Mouse (Mus musculus): ENCODE measurements around the gene Bpifb1.
"Not testable (repeated sequence)": the region's sequence is repeated elsewhere in the genome, so short reads cannot be mapped to it uniquely, and the experiment has no call there.

The Bpifb1 gene

GRCm38 (mm10) chr2:154190546-154191258, at the start of gene Bpifb1:
Gene Bpifb1 (plus strand): TSS chr2:154190818.
- no peak for DNase-seq (ENCODE audit: low spot score in 2 of 2)

DNA sequence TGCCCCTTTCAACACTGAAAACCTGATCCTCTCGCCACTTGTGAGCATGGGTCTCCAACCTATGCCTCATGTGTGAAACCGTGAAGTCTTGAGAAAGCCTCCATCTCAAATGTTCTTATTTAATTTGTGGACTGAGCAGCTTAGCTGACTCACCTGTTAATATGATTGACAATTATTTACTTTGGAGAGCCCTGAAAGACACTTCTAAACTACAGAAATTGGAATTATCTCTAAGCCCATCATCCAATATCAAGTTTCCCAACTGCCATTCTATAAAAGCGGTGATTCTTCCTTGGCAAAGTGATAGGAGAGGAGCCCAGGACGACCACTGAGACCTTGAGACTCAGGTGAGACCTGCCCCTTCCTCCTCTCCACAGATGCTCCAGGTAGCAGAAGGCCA, 48.0 kb upstream of the Bpifb1 start, which contains the start of gene Bpifa1:
Gene Bpifa1, plus strand, starts transcription at position 301 of the 400 bp plus-strand sequence.
- no peak for DNase-seq (ENCODE audit: low spot score in 2 of 2)

GRCm38 (mm10) chr2:154143735-154144134, 46.9 kb upstream of the Bpifb1 start:
- no peak for DNase-seq (ENCODE audit: low spot score in 2 of 2)

GRCm38 (mm10) chr2:154147496-154147895, 43.1 kb upstream of the Bpifb1 start:
- DNase-seq (ENCODE audit: low spot score in 2 of 2): no peak

DNA sequence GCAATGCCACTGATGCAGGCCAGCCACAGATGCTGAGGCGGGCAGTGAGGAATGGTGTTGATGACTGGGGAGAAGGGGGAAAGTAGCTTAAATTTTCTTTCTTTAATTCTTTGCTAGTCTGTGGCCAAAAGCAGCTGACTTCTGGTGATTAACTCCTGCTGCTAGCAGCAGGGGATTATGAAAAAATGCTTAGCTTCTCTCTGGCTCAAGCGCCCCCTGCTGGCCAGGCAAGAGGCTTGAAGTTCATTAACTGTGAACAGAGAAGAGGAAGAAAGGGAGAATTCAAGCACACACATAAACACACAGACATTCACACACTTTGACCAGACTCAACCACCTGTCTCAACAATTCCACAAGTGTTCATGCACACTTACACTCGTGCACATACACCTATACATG, 32.2 kb upstream of the Bpifb1 start:
- DNase-seq (ENCODE audit: low spot score in 2 of 2): no peak

GRCm38 (mm10) chr2:154162307-154162706, 28.3 kb upstream of the Bpifb1 start, which contains the start of gene Bpifa5:
Gene Bpifa5 (plus strand): TSS chr2:154162607.
- DNase-seq (ENCODE audit: low spot score in 2 of 2): no peak

DNA sequence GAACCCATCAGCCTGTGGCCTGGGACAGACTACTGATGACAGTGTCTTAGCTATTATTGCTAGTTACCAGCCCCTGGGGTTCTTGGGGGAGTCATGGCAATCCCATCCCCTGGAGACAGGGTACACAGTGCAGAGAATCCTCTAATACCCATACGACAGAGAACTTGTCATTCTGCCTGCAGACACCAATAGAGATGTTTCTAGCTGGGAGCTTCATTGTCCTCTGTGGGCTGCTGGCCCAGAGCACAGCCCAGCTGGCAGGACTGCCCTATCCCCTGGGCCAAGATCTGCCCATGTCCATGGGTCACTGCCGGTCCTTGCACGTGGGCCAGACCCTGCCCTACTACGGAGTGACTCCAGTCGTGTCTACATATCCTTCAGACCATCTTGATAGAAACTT, 27.3 kb upstream of the Bpifb1 start:
- no peak for DNase-seq (ENCODE audit: low spot score in 2 of 2)

DNA sequence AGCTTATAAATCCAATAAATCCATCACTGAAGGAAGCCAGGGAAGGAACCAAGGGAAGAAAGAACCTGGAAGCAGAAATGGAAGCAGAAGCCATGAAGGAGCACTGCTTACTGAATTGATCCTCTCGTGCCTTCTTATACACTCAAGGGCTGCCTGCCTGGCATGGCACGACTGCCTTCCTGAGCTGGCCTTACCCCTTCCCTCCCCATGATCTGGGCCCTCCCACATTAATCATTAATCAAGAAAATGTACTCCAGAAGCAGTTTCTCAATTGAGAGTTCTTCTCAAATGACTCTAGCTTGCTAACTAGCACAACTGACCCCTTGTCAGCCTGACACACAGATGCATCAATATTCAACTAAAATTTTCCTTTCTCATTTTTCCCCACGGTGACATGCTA, 21.4 kb upstream of the Bpifb1 start:
- DNase-seq (ENCODE audit: low spot score in 2 of 2): no peak

GRCm38 (mm10) chr2:154171621-154172020, 19.0 kb upstream of the Bpifb1 start:
- no peak for DNase-seq (ENCODE audit: low spot score in 2 of 2)

DNA sequence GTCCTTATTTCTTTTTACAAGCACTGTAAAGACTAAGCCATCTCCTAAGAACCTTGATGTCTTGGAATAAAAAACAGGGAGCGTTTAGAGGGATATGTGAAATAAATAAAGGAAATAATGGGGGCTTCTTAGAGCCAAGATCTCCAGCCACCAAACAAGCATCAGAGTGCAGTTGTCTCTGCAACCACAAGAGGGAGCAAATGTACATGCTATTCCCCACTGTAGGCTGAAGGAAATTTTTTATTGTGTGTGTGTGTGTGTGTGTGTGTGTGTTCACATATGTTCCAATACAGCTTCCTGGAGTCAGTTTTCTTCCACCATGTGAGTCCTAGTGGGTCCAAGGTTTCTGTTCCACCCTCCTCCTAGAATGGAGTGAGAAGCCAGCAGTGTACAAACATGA, 17.3 kb upstream of the Bpifb1 start:
- no peak for DNase-seq (ENCODE audit: low spot score in 2 of 2)

- DNase-seq (ENCODE audit: low spot score in 2 of 2): not testable (repeated sequence)
Measured at GRCm38 (mm10) chr2:154181900-154182299, 8.7 kb upstream of the Bpifb1 start.

DNA sequence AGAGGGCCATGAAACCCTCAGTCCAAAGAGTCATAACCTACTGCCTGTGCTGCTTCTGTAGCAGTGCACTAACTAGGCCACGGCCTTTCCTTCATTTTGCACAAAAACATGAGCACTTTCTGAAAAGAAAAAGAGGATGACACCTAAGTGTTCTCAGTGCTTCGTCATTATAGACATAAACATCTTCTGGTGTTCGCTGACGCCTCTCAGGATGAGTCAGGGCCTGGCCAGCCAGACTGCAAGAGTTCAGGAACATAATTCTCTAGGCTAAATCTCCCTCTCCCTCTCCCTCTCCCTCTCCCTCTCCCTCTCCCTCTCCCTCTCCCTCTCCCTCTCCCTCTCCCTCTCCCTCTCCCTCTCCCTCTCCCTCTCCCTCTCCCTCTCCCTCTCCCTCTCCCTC, 7.6 kb upstream of the Bpifb1 start:
- not testable (repeated sequence) for DNase-seq (ENCODE audit: low spot score in 2 of 2)

- DNase-seq (ENCODE audit: low spot score in 2 of 2): no peak
Measured at GRCm38 (mm10) chr2:154185319-154185718, 5.3 kb upstream of the Bpifb1 start.

DNA sequence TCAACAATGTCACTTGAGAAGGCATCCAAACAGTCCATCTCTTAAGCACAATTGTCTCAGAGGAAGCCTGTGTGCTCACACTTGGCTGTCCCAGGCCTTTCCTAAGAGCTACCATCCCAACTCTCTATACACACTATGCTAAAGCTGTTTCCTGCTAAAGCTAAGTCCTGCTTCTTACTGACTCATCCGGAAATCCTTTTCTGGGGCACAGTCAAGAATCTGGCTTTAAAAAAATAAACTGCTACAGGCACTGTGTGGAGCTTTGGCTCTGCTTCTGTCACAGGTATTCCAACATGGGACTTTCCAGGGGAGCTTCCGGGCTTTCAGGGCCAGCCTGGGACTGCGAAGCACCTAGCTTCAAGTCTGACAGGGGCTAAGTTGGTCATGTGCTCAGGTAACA, 4.9 kb upstream of the Bpifb1 start:
- DNase-seq (ENCODE audit: low spot score in 2 of 2): no peak

DNA sequence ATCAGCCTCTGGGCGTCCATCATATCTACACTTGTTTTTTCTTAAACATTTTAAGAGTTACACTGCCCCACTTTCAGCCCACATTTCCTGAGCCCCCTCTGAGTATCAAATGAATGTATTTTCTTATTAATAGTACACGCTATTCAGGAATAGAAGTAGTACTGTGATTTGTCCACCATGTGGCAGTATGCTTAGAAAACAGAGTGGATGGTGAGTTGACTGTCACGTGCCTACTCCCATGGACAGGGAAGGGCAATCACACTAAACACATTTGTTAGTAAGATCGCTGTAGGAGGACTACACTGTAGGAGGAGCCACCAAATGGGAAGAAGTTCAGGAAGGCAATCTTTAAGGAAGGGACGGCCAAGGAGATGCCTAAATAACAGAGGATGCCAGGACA, 3.1 kb upstream of the Bpifb1 start:
- no peak for DNase-seq (ENCODE audit: low spot score in 2 of 2)

GRCm38 (mm10) chr2:154189877-154190434, 662 bp upstream of the Bpifb1 start:
- DNase-seq (ENCODE audit: low spot score in 2 of 2): no peak

DNA sequence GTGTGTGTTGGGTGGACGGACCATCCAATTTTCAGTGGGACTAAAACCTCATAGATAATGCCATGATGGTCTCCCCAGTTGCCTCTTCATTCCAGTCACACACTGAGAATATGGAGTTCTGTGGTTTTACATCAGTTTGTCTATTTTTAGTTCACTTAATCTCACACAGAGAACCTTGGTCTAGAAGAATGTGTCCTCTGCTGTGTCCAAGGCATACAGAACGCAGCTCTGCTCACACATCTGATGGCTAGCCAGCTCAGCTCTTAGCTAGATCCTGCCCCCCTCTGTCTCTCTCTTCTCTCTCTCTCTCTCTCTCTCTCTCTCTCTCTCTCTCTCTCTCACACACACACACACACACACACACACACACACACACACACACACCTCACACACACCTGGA, 1.5 kb downstream of the Bpifb1 start:
- DNase-seq (ENCODE audit: low spot score in 2 of 2): no peak

- DNase-seq (ENCODE audit: low spot score in 2 of 2): no peak
Measured at GRCm38 (mm10) chr2:154193071-154193470, 2.5 kb downstream of the Bpifb1 start.

DNA sequence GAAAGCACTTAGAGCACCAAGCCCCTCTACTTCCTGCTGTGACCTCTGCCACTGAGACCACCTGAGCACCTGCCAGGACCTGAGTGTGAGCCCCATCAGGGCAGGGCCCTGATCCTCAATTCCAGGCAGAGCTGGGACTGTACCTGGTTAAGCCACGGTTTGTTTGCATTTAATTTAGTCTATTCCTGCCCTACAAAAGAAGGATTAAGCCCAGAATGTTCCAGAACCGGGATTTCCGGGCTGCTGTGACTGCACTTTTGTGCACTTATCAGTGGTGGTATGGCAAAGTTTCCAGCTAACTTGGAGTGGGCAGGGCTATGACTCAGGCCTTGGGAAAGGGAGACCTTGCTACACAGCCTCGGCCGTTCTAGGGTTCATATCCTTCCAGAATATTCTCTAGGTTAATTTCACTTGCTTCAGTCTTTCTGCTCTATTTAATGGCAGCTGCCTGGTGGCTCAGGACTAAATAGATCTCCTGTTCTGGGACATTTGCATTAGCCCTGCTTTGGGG, 3.4 kb downstream of the Bpifb1 start:
- no peak for DNase-seq (ENCODE audit: low spot score in 2 of 2)

GRCm38 (mm10) chr2:154197036-154197435, 6.4 kb downstream of the Bpifb1 start:
- no peak for DNase-seq (ENCODE audit: low spot score in 2 of 2)

DNA sequence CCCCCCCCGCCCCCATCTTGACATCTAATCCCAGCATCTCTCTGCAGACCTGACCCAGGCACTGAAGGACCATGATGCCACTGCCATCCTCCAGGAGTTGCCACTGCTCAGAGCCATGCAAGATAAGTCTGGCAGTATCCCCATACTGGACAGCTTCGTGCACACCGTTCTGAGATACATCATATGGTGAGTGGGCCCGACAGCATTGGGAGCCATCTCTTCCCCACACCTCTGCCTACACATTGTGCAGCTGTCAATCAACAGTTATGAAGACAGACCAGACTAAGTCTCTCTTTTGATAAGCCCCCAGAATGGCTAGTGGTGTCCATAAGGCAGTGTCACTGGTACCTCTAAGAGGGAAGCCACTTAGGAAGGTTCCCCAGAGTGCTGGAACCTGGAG, 14.0 kb downstream of the Bpifb1 start:
- no peak for DNase-seq (ENCODE audit: low spot score in 2 of 2)

DNA sequence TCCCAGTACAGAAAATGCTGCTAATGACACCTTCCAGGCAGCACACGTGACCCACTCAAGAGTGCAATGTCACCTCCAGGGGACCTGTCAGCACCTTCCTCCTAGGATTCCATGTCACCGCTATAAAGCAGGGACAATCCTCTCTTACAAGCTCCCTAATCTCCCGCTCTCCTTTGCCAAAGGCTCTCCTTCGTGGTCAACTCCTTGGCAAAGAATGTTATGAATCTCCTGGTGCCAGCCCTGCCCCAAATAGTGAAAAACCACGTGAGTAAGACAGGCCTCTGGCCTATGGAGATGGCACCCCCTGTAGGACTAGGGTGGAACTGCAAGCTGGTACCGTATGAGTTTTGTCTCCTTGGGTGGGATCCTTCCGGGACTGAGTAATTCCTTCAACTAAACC, 16.3 kb downstream of the Bpifb1 start:
- DNase-seq (ENCODE audit: low spot score in 2 of 2): no peak

- DNase-seq (ENCODE audit: low spot score in 2 of 2): no peak
Measured at GRCm38 (mm10) chr2:154209112-154209511, 18.5 kb downstream of the Bpifb1 start.

Data from spleen, postnatal 4 days (tissue).